Mouse (Mus musculus): ENCODE measurements at regions not wholly inside any gene's neighbourhood (a gene's known extent, or its start where the extent isn't known, plus 50 kb on each side); places are given as distances from the start of the nearest gene placed in this dataset.

GRCm38 (mm10) chr15:41154551-41155151 is 1020.5 kb downstream of the 9330182O14Rik start:
- peak; percentile 48 for ATAC-seq (ENCODE audit: low TSS enrichment)

- ATAC-seq (ENCODE audit: low TSS enrichment) = peak; percentile 78
Observed at GRCm38 (mm10) chr15:41155169-41155638, 1021.0 kb downstream of the 9330182O14Rik start.

GRCm38 (mm10) chr15:41157802-41158201 is 1023.6 kb downstream of the 9330182O14Rik start:
- peak; percentile 49; the same call in 1 of the 2 replicates for ATAC-seq (ENCODE audit: low TSS enrichment)

- peak; percentile 90 for ATAC-seq (ENCODE audit: low TSS enrichment)
Observed at GRCm38 (mm10) chr15:41162268-41162667, 1028.1 kb downstream of the 9330182O14Rik start.

- peak; percentile 85 for ATAC-seq (ENCODE audit: low TSS enrichment)
Observed at GRCm38 (mm10) chr15:41162793-41163192, 1028.6 kb downstream of the 9330182O14Rik start.

- peak; percentile 66; the same call in 1 of the 2 replicates for ATAC-seq (ENCODE audit: low TSS enrichment)
Observed at GRCm38 (mm10) chr15:41163643-41164358, 1029.6 kb downstream of the 9330182O14Rik start.

- ATAC-seq (ENCODE audit: low TSS enrichment) = no peak
Observed at GRCm38 (mm10) chr15:41165534-41165933, 1031.4 kb downstream of the 9330182O14Rik start.

- no peak for ATAC-seq (ENCODE audit: low TSS enrichment)
Observed at GRCm38 (mm10) chr15:41190792-41191191, 1056.6 kb downstream of the 9330182O14Rik start.

GRCm38 (mm10) chr15:41193240-41193639 is 1059.1 kb downstream of the 9330182O14Rik start:
- peak; percentile 85 for ATAC-seq (ENCODE audit: low TSS enrichment)

- no peak for ATAC-seq (ENCODE audit: low TSS enrichment)
Observed at GRCm38 (mm10) chr15:41223801-41224200, 1089.6 kb downstream of the 9330182O14Rik start.

- no peak for ATAC-seq (ENCODE audit: low TSS enrichment)
Observed at GRCm38 (mm10) chr15:41232406-41233060, 1098.4 kb downstream of the 9330182O14Rik start.
